Comparison of ENCODE assay signal across 8 mouse cellular contexts in genomic region chr10:67226109-67226508, GRCm38 (mm10). TPM values are rescaled to one million over a fixed set of nuclear protein-coding genes. Genes with fewer than 3 reads are reported as not detected.
DNase-seq lines count a peak whose midpoint lies in the region; ATAC-seq and TF ChIP-seq lines count a peak whose summit lies in the region.

No protein-coding gene starts in this region.

- H3K4me3 ChIP-seq in kidney, embryonic 16.5 days (ENCODE audit: low read length), result no peak overlapping the region
- H3K4me3 ChIP-seq in bone marrow macrophage, adult 2 months (ENCODE audit: insufficient read depth, low read length), result no peak overlapping the region
- no peak overlapping the region for H3K4me3 ChIP-seq in kidney, adult 2 months (ENCODE audit: insufficient read depth, low read depth, low read length)
- H3K4me3 ChIP-seq in limb, embryonic 14.5 days (replicated peaks; ENCODE audit: low read length), result no peak overlapping the region

- peak; percentile 36 for DNase-seq in kidney, adult 18-20 months
- DNase-seq in gastrocnemius, adult 18-20 months (ENCODE audit: low spot score), result peak; percentile 72
- peak; percentile 67 for DNase-seq in kidney, adult 2 months
- DNase-seq in limb, embryonic 14.5 days (ENCODE audit: low spot score), result peak; percentile 35
- peak; percentile 52 for DNase-seq in right cerebral cortex, postnatal 25 days
- no peak for DNase-seq in embryo, embryonic 10.5 days (ENCODE audit: low spot score)

- no peak for ATAC-seq in kidney, embryonic 16.5 days (ENCODE audit: low FRiP score, low TSS enrichment)
- 0 out of 2 replicates have a peak, but pooled peaks have one; percentile 47 for ATAC-seq in limb, embryonic 14.5 days (ENCODE audit: low FRiP score, low read depth)

- H3K27ac ChIP-seq in kidney, embryonic 16.5 days (ENCODE audit: low read length), result no peak overlapping the region
- H3K27ac ChIP-seq in bone marrow macrophage, adult 2 months (ENCODE audit: insufficient read depth, low read depth, low read length), result peak overlapping the region; percentile 66
- H3K27ac ChIP-seq in kidney, adult 2 months (ENCODE audit: insufficient read depth, low read depth, low read length), result no peak overlapping the region
- H3K27ac ChIP-seq in limb, embryonic 14.5 days (replicated peaks; ENCODE audit: low read depth, low read length), result peak overlapping the region; percentile 61

- TF ChIP-seq CTCF in bone marrow macrophage, adult 2 months (IDR thresholded peaks at IDR 0.05; ENCODE audit: low read depth, low read length), result no peak
- no peak for TF ChIP-seq CTCF in kidney, adult 2 months (conservative IDR thresholded peaks at IDR 0.05; ENCODE audit: insufficient read depth, insufficient read length, low read depth, low read length)

- H3K4me1 ChIP-seq in kidney, embryonic 16.5 days (ENCODE audit: insufficient read depth, low read length), result no peaks in the 10 kb centered on the region
- H3K4me1 ChIP-seq in bone marrow macrophage, adult 2 months (ENCODE audit: control insufficient read depth, insufficient read depth, low read length), result peaks cover 31% of the 10 kb centered on the region
- H3K4me1 ChIP-seq in kidney, adult 2 months (ENCODE audit: control insufficient read depth, insufficient read depth, low read length), result no peaks in the 10 kb centered on the region
- peaks cover 5% of the 10 kb centered on the region; the same call in 1 of the 2 replicates for H3K4me1 ChIP-seq in limb, embryonic 14.5 days (ENCODE audit: control insufficient read depth, insufficient read depth, low read length)

- peaks cover 32% of the 10 kb centered on the region for H3K36me3 ChIP-seq in kidney, embryonic 16.5 days (ENCODE audit: insufficient read depth, low read length)
- H3K36me3 ChIP-seq in kidney, adult 2 months (ENCODE audit: control insufficient read depth, insufficient read depth, low read length), result peaks cover 8% of the 10 kb centered on the region
- peaks cover 54% of the 10 kb centered on the region for H3K36me3 ChIP-seq in limb, embryonic 14.5 days (ENCODE audit: control insufficient read depth, insufficient read depth, low read length)

- no peak for TF ChIP-seq POLR2A in bone marrow macrophage, adult 2 months (IDR thresholded peaks at IDR 0.05; ENCODE audit: borderline replicate concordance, low read depth, low read length)
- no peak for TF ChIP-seq POLR2A in kidney, adult 2 months (IDR thresholded peaks at IDR 0.05; ENCODE audit: low read depth, low read length)
- TF ChIP-seq POLR2A in limb, embryonic 14.5 days (IDR thresholded peaks at IDR 0.05; ENCODE audit: borderline replicate concordance, extremely low read depth, insufficient read depth, insufficient read length), result no peak

- H3K4me2 ChIP-seq in kidney, embryonic 16.5 days (replicated peaks; ENCODE audit: low read depth, low read length), result no peak overlapping the region
- H3K4me2 ChIP-seq in limb, embryonic 14.5 days (replicated peaks; ENCODE audit: low read depth, low read length, severe bottlenecking), result no peak overlapping the region

- H3K27me3 ChIP-seq in kidney, embryonic 16.5 days (ENCODE audit: insufficient read depth, low read length), result no peaks in the 10 kb centered on the region
- H3K27me3 ChIP-seq in kidney, adult 2 months (replicated peaks; ENCODE audit: control insufficient read depth, insufficient read depth, low read length), result no peaks in the 10 kb centered on the region
- H3K27me3 ChIP-seq in limb, embryonic 14.5 days (ENCODE audit: control insufficient read depth, insufficient read depth, low read length), result no peaks in the 10 kb centered on the region

- H3K9me3 ChIP-seq in kidney, embryonic 16.5 days (ENCODE audit: low read length), result no peaks in the 10 kb centered on the region
- H3K9me3 ChIP-seq in limb, embryonic 14.5 days (ENCODE audit: control insufficient read depth, low read length), result no peaks in the 10 kb centered on the region

- 78% methylated on average over 7 of the region's 7 CpGs for WGBS in kidney, embryonic 16.5 days
- 38% methylated on average over 7 of the region's 7 CpGs for WGBS in kidney, adult 2 months
- 76% methylated on average over 7 of the region's 7 CpGs for WGBS in limb, embryonic 14.5 days

- no peak overlapping the region for H3K9ac ChIP-seq in kidney, embryonic 16.5 days (replicated peaks; ENCODE audit: low read length)
- no peak overlapping the region for H3K9ac ChIP-seq in limb, embryonic 14.5 days (ENCODE audit: low read depth, low read length, severe bottlenecking)

RNA-seq across cellular contexts. Expression of gene Nrbf2, which starts 59.0 kb away (rescaled TPM):
- polyA plus RNA-seq in kidney, embryonic 16.5 days (2015; fragmentation: Nextera tagmentation; extraction: Ambion mirVana), result 36.4 and 39.0 TPM in 2 replicates
- polyA plus RNA-seq in bone marrow macrophage, adult 2 months (2012; ENCODE audit: insufficient read depth, insufficient read length, missing spikeins), result 30.0 and 35.0 TPM in 2 replicates
- 10 to 100 TPM; 13.7 to 14.6 TPM for total RNA-seq in gastrocnemius, adult 18-20 months (2021)
- polyA plus RNA-seq in kidney, adult 2 months (2012; rRNA removed), result 6.8 and 8.6 TPM in 2 replicates
- 12.5 and 16.8 TPM in 2 replicates for polyA plus RNA-seq in limb, embryonic 14.5 days (2012; rRNA removed)
- 38.7 and 41.4 TPM in 2 replicates for polyA plus RNA-seq in limb, embryonic 14.5 days (2014; fragmentation: Nextera tagmentation; extraction: Ambion mirVana)

Comparison
In these comparisons a context has a peak if more than half of its experiments do, and no peak if none do; other contexts are left out.
1. H3K27ac ChIP-seq: peak in bone marrow macrophage, adult 2 months (single experiment) and limb, embryonic 14.5 days (single experiment); none in kidney, embryonic 16.5 days (single experiment) and kidney, adult 2 months (single experiment).